Mouse (Mus musculus) layer of hippocampus, adult 2 months (tissue): ENCODE results near the gene Gna11. TPM values are rescaled to one million over a fixed set of nuclear protein-coding genes. Genes with fewer than 3 reads are reported as not detected.

ENCODE experiments used
- DNase-seq, 2 experiments: peaks; one replicate each; pipeline ENCODE4 v3.0.0; 2022; ENCODE audit warnings: low spot score in 2 of 2
- H3K27ac ChIP-seq: fragments of 200-600 bp; 2 replicates; pipeline ENCODE4 v1.8.1; 2022
- H3K4me3 ChIP-seq: fragments of 200-600 bp; 2 replicates; pipeline ENCODE4 v1.8.1; 2022; ENCODE audit warnings: mild to moderate bottlenecking
- CTCF ChIP-seq: fragments of 200-600 bp; conservative IDR thresholded peaks from 2 replicates; pipeline ENCODE4 v1.8.1; 2022; ENCODE audit warnings: antibody characterized with exemption, mild to moderate bottlenecking, moderate library complexity
- total RNA-seq, 2 experiments: library from RNA; stranded (reverse); gene quantifications; 2 replicates each; pipeline ENCODE4 v1.2.3; 2021

The Gna11 gene
- total RNA-seq, 2 experiments from 2014 or later: 118 to 123 TPM

GRCm38 (mm10) chr10:81505016-81505664 lies 39.9 kb downstream of the Gna11 start:
- no peak for DNase-seq
- H3K27ac ChIP-seq: no peak overlapping the region
- no peak for TF ChIP-seq CTCF
- no peak overlapping the region for H3K4me3 ChIP-seq

- H3K4me3 ChIP-seq: peak overlapping the region; percentile 60
- TF ChIP-seq CTCF: peak; percentile 100
- H3K27ac ChIP-seq: 0 out of 2 replicates have a peak overlapping the region, but pooled peaks have one; percentile 55
- DNase-seq: peak; percentile 86 to 96
Observed at GRCm38 (mm10) chr10:81502658-81503057, 42.3 kb downstream of the Gna11 start.

GRCm38 (mm10) chr10:81501863-81502262 lies 43.1 kb downstream of the Gna11 start:
- no peak for TF ChIP-seq CTCF
- DNase-seq: peak in 1 of 2 experiments; percentile 6
- no peak overlapping the region for H3K4me3 ChIP-seq
- no peak overlapping the region for H3K27ac ChIP-seq

- Histone ChIP-seq H3K4me3 (peak within 1 kb of the TSS; percentile 8; the same call in 1 of the 2 replicates), H3K27ac (peak within 1 kb of the TSS; percentile 57; the same call in 1 of the 2 replicates)
- TF ChIP-seq CTCF: no peak
- peak in 1 of 2 experiments; percentile 7 for DNase-seq
Observed at GRCm38 (mm10) chr10:81500032-81500431, 45.0 kb downstream of the Gna11 start, which contains the start of gene S1pr4. S1pr4 (minus strand) TSS chr10:81500132.

- Histone ChIP-seq H3K4me3 (peak overlapping the region; percentile 8; the same call in 1 of the 2 replicates), H3K27ac (peak overlapping the region; percentile 57; the same call in 1 of the 2 replicates)
- TF ChIP-seq CTCF: no peak
- DNase-seq: peak in 1 of 2 experiments; percentile 10
Observed at GRCm38 (mm10) chr10:81499250-81499901, 45.6 kb downstream of the Gna11 start.

- peak; percentile 37 for TF ChIP-seq CTCF
- H3K27ac ChIP-seq: 0 out of 2 replicates have a peak overlapping the region, but pooled peaks have one; percentile 57
- H3K4me3 ChIP-seq: peak overlapping the region; percentile 8; the same call in 1 of the 2 replicates
- DNase-seq: peak in 1 of 2 experiments; percentile 8
Observed at GRCm38 (mm10) chr10:81498316-81499249, 46.4 kb downstream of the Gna11 start.

- Histone ChIP-seq H3K27ac (peak overlapping the region; percentile 97; the same call in 1 of the 2 replicates), H3K4me3 (no peak overlapping the region; the same call in 1 of the 2 replicates)
- peak in 1 of 2 experiments; percentile 8 for DNase-seq
- TF ChIP-seq CTCF: no peak
Observed at GRCm38 (mm10) chr10:81497401-81498270, 47.4 kb downstream of the Gna11 start.

GRCm38 (mm10) chr10:81496969-81497368 lies 48.0 kb downstream of the Gna11 start:
- H3K27ac ChIP-seq: peak overlapping the region; percentile 97
- H3K4me3 ChIP-seq: peak overlapping the region; percentile 91
- no peak for TF ChIP-seq CTCF
- DNase-seq: peak in 1 of 2 experiments; percentile 12

GRCm38 (mm10) chr10:81496264-81496901 lies 48.6 kb downstream of the Gna11 start, which contains the start of gene Ncln:
Ncln (minus strand) TSS chr10:81496392.
- no peak; the same call in 1 of the 2 replicates for TF ChIP-seq CTCF
- Histone ChIP-seq H3K27ac (peak within 1 kb of the TSS; percentile 97), H3K4me3 (peak within 1 kb of the TSS; percentile 91)
- DNase-seq: peak; percentile 97 to 99

GRCm38 (mm10) chr10:81495616-81496263 lies 49.2 kb downstream of the Gna11 start:
- Histone ChIP-seq H3K4me3 (peak overlapping the region; percentile 91), H3K27ac (peak overlapping the region; percentile 97)
- no peak for TF ChIP-seq CTCF
- DNase-seq: no peak
